Mouse (Mus musculus) MEL (cell line): ENCODE data around the gene Golph3l.
"Not testable (repeated sequence)": the region's sequence is repeated elsewhere in the genome, so short reads cannot be mapped to it uniquely, and the experiment has no call there.

Source experiments
- CTCF ChIP-seq, 3 experiments: IDR thresholded peaks in 2 of 3; conservative IDR thresholded peaks in 1 of 3; 2 replicates each; pipeline ENCODE4 v1.5.1; 2011 to 2012; ENCODE audit warnings: low read length in 3 of 3, low read depth in 2 of 3, mild to moderate bottlenecking in 2 of 3, improper control_type of control experiment in 1 of 3, inconsistent platforms in 1 of 3, mixed read lengths in 1 of 3, moderate library complexity in 1 of 3; ENCODE audit not compliant: control insufficient read depth in 1 of 3, insufficient read depth in 1 of 3, poor library complexity in 1 of 3, severe bottlenecking in 1 of 3
- EP300 ChIP-seq, 2 experiments: IDR thresholded peaks; 2 replicates each; pipeline ENCODE4 v1.6.1; 2011; ENCODE audit warnings: improper control_type of control experiment in 2 of 2, low read length in 2 of 2, low read depth in 1 of 2, mild to moderate bottlenecking in 1 of 2
- HCFC1 ChIP-seq: IDR thresholded peaks from 2 replicates; pipeline ENCODE4 v1.6.1; 2012; ENCODE audit warnings: low read depth, mild to moderate bottlenecking, inconsistent platforms, low read length, improper control_type of control experiment, moderate library complexity
- MAFK ChIP-seq: IDR thresholded peaks from 2 replicates; pipeline ENCODE4 v1.6.1; 2011; ENCODE audit warnings: low read depth, mild to moderate bottlenecking, low read length, improper control_type of control experiment, borderline replicate concordance
- POLR2A ChIP-seq, 2 experiments: IDR thresholded peaks; 2 replicates each; pipeline ENCODE4 v1.6.1; 2011 to 2012; ENCODE audit warnings: low read length in 2 of 2, mild to moderate bottlenecking in 2 of 2, control low read depth in 1 of 2, improper control_type of control experiment in 1 of 2, low read depth in 1 of 2, moderate library complexity in 1 of 2; ENCODE audit not compliant: control insufficient read depth in 1 of 2, insufficient read depth in 1 of 2, poor library complexity in 1 of 2
- POLR2AphosphoS2 ChIP-seq: IDR thresholded peaks from 2 replicates; pipeline ENCODE4 v1.6.1; 2011; ENCODE audit warnings: low read length, improper control_type of control experiment
- SIN3A ChIP-seq: IDR thresholded peaks from 2 replicates; pipeline ENCODE4 v1.6.1; 2012; ENCODE audit warnings: low read length, improper control_type of control experiment, inconsistent platforms
- TAL1 ChIP-seq: IDR thresholded peaks from 2 replicates; pipeline ENCODE4 v1.6.1; 2012; ENCODE audit warnings: mild to moderate bottlenecking, inconsistent platforms, low read length, moderate library complexity, mixed read lengths
- UBTF ChIP-seq: IDR thresholded peaks from 2 replicates; pipeline ENCODE4 v1.6.1; 2012; ENCODE audit warnings: low read depth, mild to moderate bottlenecking, inconsistent platforms, low read length, improper control_type of control experiment, moderate library complexity, borderline replicate concordance; ENCODE audit not compliant: insufficient read depth
- ZC3H11A ChIP-seq: IDR thresholded peaks from 2 replicates; pipeline ENCODE4 v1.6.1; 2012; ENCODE audit warnings: low read depth, mild to moderate bottlenecking, inconsistent platforms, low read length, improper control_type of control experiment
- ZMIZ1 ChIP-seq: IDR thresholded peaks from 2 replicates; pipeline ENCODE4 v1.6.1; 2012; ENCODE audit warnings: low read depth, mild to moderate bottlenecking, inconsistent platforms, low read length, improper control_type of control experiment, moderate library complexity

DNA sequence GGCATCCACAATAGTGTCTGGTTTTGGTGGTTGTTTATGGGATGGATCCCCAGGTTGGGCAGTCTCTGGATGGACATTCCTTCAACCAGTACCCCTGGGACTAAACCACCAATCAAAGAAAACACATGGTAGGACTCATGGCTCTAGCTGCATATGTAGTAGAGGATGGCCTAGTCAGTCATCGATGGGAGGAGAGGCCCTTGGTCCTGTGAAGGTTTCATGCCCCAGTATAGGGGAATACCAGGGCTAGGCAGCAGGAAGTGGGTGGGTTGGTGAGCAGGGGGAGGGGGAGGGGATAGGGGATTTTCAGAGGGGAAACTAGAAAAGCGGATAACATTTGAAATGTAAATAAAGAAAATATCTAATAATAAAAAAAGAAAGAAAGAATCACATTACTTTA, 47.5 kb upstream of the Golph3l start:
- TF ChIP-seq HCFC1; TAL1; CTCF (IDR thresholded peaks at IDR 0.05 in 2 of 3, conservative IDR thresholded peaks at IDR 0.05 in 1 of 3; ENCODE audit: control insufficient read depth in 1 of 3, insufficient read depth in 1 of 3, low read depth in 2 of 3, low read length in 3 of 3, poor library complexity in 1 of 3, severe bottlenecking in 1 of 3); UBTF; POLR2A (IDR thresholded peaks at IDR 0.05; ENCODE audit: control insufficient read depth in 1 of 2, insufficient read depth in 1 of 2, low read depth in 1 of 2, low read length in 2 of 2, poor library complexity in 1 of 2); ZMIZ1; MAFK; ZC3H11A; SIN3A; EP300 (IDR thresholded peaks at IDR 0.05; ENCODE audit: low read depth in 1 of 2, low read length in 2 of 2); POLR2AphosphoS2: not testable (repeated sequence)
